Mouse (Mus musculus) ES-Bruce4 (cell line): ENCODE data around the gene Hgd.

Experiments used
- CTCF ChIP-seq: IDR thresholded peaks from one replicate; pipeline ENCODE4 v1.8.1; 2011; ENCODE audit warnings: low read depth, low read length
- POLR2A ChIP-seq: IDR thresholded peaks from one replicate; pipeline ENCODE4 v1.8.1; 2011; ENCODE audit warnings: low read length; ENCODE audit not compliant: insufficient read depth

- TF ChIP-seq CTCF = no peak
- TF ChIP-seq POLR2A = no peak
Measured at GRCm38 (mm10) chr16:37572117-37572754, 7.7 kb upstream of the Hgd start.
